9 mouse cellular contexts compared by ENCODE assay signal in genomic region chr5:120146051-120146385, GRCm38 (mm10). TPM values are rescaled to one million over a fixed set of nuclear protein-coding genes. Genes with fewer than 3 reads are reported as not detected.
A peak's percentile ranks its signal among the peaks of the same experiment; 100 is the strongest.
DNase-seq lines count a peak whose midpoint lies in the region; ATAC-seq and TF ChIP-seq lines count a peak whose summit lies in the region.
"Had no signal": no experiment of that assay in that cellular context is flagged by ENCODE, and none has a peak within 500 bp of the region (broad histone marks: within the 10 kb centered on the region; RNA-seq: fewer than 3 reads in every experiment).

No protein-coding gene starts in this region.

- H3K9me3 ChIP-seq in heart, embryonic 12.5 days (replicated peaks) = no peaks in the 10 kb centered on the region
- no peaks in the 10 kb centered on the region for H3K9me3 ChIP-seq in liver, embryonic 14.5 days (ENCODE audit: control insufficient read depth, low read length)
- H3K9me3 ChIP-seq: liver, embryonic 15.5 days had no signal

- no peak overlapping the region for H3K9ac ChIP-seq in heart, embryonic 12.5 days
- H3K9ac ChIP-seq in liver, embryonic 14.5 days (replicated peaks) = no peak overlapping the region
- H3K9ac ChIP-seq: liver, embryonic 15.5 days had no signal

- H3K4me2 ChIP-seq in heart, embryonic 12.5 days = no peak overlapping the region
- no peak overlapping the region for H3K4me2 ChIP-seq in liver, embryonic 14.5 days (ENCODE audit: low read depth)
- H3K4me2 ChIP-seq: liver, embryonic 15.5 days had no signal

- WGBS in heart, embryonic 12.5 days = 55% methylated on average over 11 of the region's 11 CpGs
- 74% methylated on average over 11 of the region's 11 CpGs for WGBS in liver, embryonic 14.5 days (ENCODE audit: insufficient replicate concordance)

- peak; percentile 68 for TF ChIP-seq CTCF in liver, embryonic 14.5 days (IDR thresholded peaks at IDR 0.05; ENCODE audit: low read depth)

- peaks cover 9% of the 10 kb centered on the region; the same call in 1 of the 2 replicates for H3K4me1 ChIP-seq in heart, embryonic 12.5 days (replicated peaks)
- 0 out of 4 replicates have a peak, but pooled peaks cover 0 to 2% of the 10 kb centered on the region in 2 experiments for H3K4me1 ChIP-seq in liver, embryonic 14.5 days (replicated peaks; ENCODE audit: control insufficient read depth in 2 of 2, insufficient read depth in 2 of 2, low read length in 1 of 2)

- peaks cover 60% of the 10 kb centered on the region for H3K36me3 ChIP-seq in heart, embryonic 12.5 days
- peaks cover 8% of the 10 kb centered on the region for H3K36me3 ChIP-seq in liver, embryonic 14.5 days (replicated peaks; ENCODE audit: control insufficient read depth, insufficient read depth, low read depth)

- no peak overlapping the region for H3K27ac ChIP-seq in heart, embryonic 12.5 days (ENCODE audit: poor library complexity, severe bottlenecking)
- H3K27ac ChIP-seq in liver, embryonic 14.5 days = no peak overlapping the region
- H3K27ac ChIP-seq: liver, embryonic 15.5 days had no signal

- no peaks in the 10 kb centered on the region for H3K27me3 ChIP-seq in heart, embryonic 12.5 days (replicated peaks)
- H3K27me3 ChIP-seq in liver, embryonic 14.5 days (ENCODE audit: control insufficient read depth, insufficient read depth, low read length) = no peaks in the 10 kb centered on the region
- H3K27me3 ChIP-seq: liver, embryonic 15.5 days had no signal

- TF ChIP-seq EP300 in liver, embryonic 14.5 days (IDR thresholded peaks at IDR 0.05; ENCODE audit: low read depth) = no peak

- peak; percentile 41 for DNase-seq in heart, adult 8-10 months (ENCODE audit: low spot score)
- DNase-seq in cerebellum, postnatal 4 days (ENCODE audit: low spot score in 2 of 2) = peak; percentile 69 to 80
- DNase-seq in gastrocnemius, adult 8-10 months (ENCODE audit: low spot score in 2 of 2) = peak; percentile 26 to 28
- peak; percentile 47 for DNase-seq in kidney, postnatal 14 days
- DNase-seq in liver, embryonic 14.5 days (ENCODE audit: low read depth in 3 of 3, low spot score in 3 of 3) = no peak
- DNase-seq in right cerebral cortex, adult 18-20 months = peak; percentile 38
- no peak for DNase-seq in urinary bladder, adult 2 months (ENCODE audit: low spot score)

- no peak for ATAC-seq in heart, embryonic 12.5 days (ENCODE audit: insufficient number of reproducible peaks, low FRiP score)
- no peak for ATAC-seq in liver, embryonic 14.5 days (ENCODE audit: insufficient read depth)

- no peak overlapping the region for H3K4me3 ChIP-seq in heart, embryonic 12.5 days
- H3K4me3 ChIP-seq in liver, embryonic 14.5 days (ENCODE audit: insufficient read depth in 1 of 2, low read depth in 2 of 2, low read length in 2 of 2) = no peak overlapping the region
- H3K4me3 ChIP-seq: liver, embryonic 15.5 days had no signal

RNA-seq across cellular contexts. Expression of gene Rbm19, which starts 29.8 kb away (rescaled TPM):
- 10 to 100 TPM; 18.9 to 25.9 (median 21.1) TPM for total RNA-seq in heart, adult 8-10 months (2022)
- 21.9 and 22.8 TPM in 2 replicates for polyA plus RNA-seq in heart, embryonic 12.5 days (2016; fragmentation: Nextera tagmentation; extraction: Ambion mirVana)
- 10 to 100 TPM; 15.2 to 25.1 (median 16.6) TPM for total RNA-seq in gastrocnemius, adult 8-10 months (2022)
- polyA plus RNA-seq in liver, embryonic 14.5 days (2012; rRNA removed) = 6.7 and 6.8 TPM in 2 replicates
- polyA plus RNA-seq in liver, embryonic 14.5 days (2014; fragmentation: Nextera tagmentation; extraction: Ambion mirVana) = 10.9 and 11.1 TPM in 2 replicates
- 7.0 and 7.7 TPM in 2 replicates for polyA plus RNA-seq in urinary bladder, adult 2 months (2012; rRNA removed)

Comparison
In these comparisons a context has a peak if more than half of its experiments do, and no peak if none do; other contexts are left out.
1. DNase-seq: peak in heart, adult 8-10 months (single experiment), cerebellum, postnatal 4 days (2 of 2), gastrocnemius, adult 8-10 months (2 of 2), kidney, postnatal 14 days (single experiment) and right cerebral cortex, adult 18-20 months (single experiment); none in liver, embryonic 14.5 days (0 of 3) and urinary bladder, adult 2 months (single experiment).